Mouse (Mus musculus): ENCODE data around the gene Stt3b. TPM values are rescaled to one million over a fixed set of nuclear protein-coding genes. Genes with fewer than 3 reads are reported as not detected.
A peak's percentile ranks its signal among the peaks of the same experiment; 100 is the strongest.

The Stt3b gene
- polyA plus RNA-seq, 1 experiment from 2014 or later, result 94.0 TPM

DNA sequence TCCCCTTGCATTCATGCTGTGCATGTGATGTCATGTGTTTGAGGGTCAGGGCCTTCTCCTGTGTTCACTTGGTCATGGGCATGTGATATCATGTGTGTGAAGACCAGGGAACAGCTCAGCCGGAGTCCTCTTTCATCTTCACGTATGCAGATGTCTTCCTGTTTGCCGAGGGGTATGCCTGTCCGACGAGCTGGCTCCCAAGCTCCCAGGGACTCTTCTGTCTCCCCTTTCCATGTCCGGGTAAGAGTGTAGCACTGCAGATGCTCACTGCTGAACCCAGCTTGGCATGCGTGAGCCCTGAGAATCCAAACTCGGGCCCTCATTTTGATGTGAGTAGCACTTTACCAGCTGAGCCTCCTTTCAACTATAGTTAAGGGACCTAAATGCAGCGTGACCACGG, 13.4 kb upstream of the Stt3b start:
- no peak overlapping the region for H3K4me2 ChIP-seq (replicated peaks; ENCODE audit: low read depth, low read length)
- no peak overlapping the region for H3K9ac ChIP-seq (replicated peaks; ENCODE audit: low read depth, low read length)
- no peaks in the 10 kb centered on the region for H3K27me3 ChIP-seq (ENCODE audit: control insufficient read depth, insufficient read depth, low read length)
- H3K4me3 ChIP-seq (ENCODE audit: low read depth, low read length), result no peak overlapping the region
- 44% methylated on average over 10 of the region's 10 CpGs for WGBS
- H3K27ac ChIP-seq (ENCODE audit: low read length), result no peak overlapping the region
- H3K9me3 ChIP-seq (ENCODE audit: control insufficient read depth, low read depth, low read length), result no peaks in the 10 kb centered on the region
- no peak for ATAC-seq (ENCODE audit: insufficient number of reproducible peaks, insufficient read depth, low FRiP score, low read depth)
- H3K36me3 ChIP-seq (ENCODE audit: control insufficient read depth, insufficient read depth, low read length), result no peaks in the 10 kb centered on the region
- no peaks in the 10 kb centered on the region for H3K4me1 ChIP-seq (ENCODE audit: control insufficient read depth, insufficient read depth, low read length)

DNA sequence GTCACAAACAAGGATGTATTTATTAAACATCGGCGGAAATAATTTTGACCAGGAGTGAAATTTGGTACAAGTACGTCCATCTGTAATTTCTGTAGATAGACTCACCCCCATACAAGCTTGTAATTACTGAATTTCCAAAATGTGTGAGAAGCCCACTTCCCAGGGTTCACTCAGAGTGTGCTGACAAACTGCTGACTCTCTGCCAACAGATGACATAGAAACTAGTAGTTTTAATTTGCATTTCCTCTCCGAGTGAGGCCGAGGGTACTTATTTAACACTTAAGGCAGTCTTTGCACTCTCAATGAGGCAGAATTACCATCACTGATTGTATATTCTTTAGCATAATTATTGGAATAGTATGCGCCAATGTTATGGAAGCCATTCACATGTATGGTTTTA, 12.2 kb upstream of the Stt3b start:
- H3K36me3 ChIP-seq (ENCODE audit: control insufficient read depth, insufficient read depth, low read length), result no peaks in the 10 kb centered on the region
- no peak overlapping the region for H3K4me3 ChIP-seq (ENCODE audit: low read depth, low read length)
- H3K4me2 ChIP-seq (replicated peaks; ENCODE audit: low read depth, low read length), result no peak overlapping the region

DNA sequence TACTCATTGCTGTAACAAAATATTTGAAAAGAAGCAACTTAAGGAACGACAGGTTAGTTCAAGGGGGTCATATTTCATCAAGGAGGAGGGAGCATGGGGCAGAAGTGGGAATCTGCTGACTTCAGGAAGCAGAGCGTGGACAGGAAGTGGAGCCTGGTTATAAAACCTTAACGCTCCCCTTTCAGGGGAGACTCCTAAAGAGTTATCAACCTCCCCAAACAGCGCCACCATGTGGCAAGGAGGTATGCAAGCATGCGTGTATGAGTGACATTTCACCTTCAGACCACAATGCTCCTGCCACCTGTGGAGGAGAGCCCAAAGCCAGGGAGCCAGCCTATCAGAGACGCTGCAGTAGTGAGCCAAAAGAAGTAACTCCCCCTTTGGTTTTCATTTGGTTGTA, 10.8 kb upstream of the Stt3b start:
- WGBS, result 72% methylated on average over 6 of the region's 6 CpGs
- Histone ChIP-seq H3K4me2 (replicated peaks; ENCODE audit: low read depth, low read length) (no peak overlapping the region), H3K27me3 (ENCODE audit: control insufficient read depth, insufficient read depth, low read length) (no peaks in the 10 kb centered on the region), H3K4me1 (ENCODE audit: control insufficient read depth, insufficient read depth, low read length) (no peaks in the 10 kb centered on the region), H3K9ac (replicated peaks; ENCODE audit: low read depth, low read length) (no peak overlapping the region), H3K4me3 (ENCODE audit: low read depth, low read length) (no peak overlapping the region), H3K36me3 (ENCODE audit: control insufficient read depth, insufficient read depth, low read length) (no peaks in the 10 kb centered on the region), H3K9me3 (ENCODE audit: control insufficient read depth, low read depth, low read length) (no peaks in the 10 kb centered on the region), H3K27ac (ENCODE audit: low read length) (no peak overlapping the region)
- ATAC-seq (ENCODE audit: insufficient number of reproducible peaks, insufficient read depth, low FRiP score, low read depth), result no peak

More for the DNA sequence above, 12.2 kb upstream of the Stt3b start:
- Histone ChIP-seq H3K27ac (ENCODE audit: low read length) (no peak overlapping the region), H3K4me1 (ENCODE audit: control insufficient read depth, insufficient read depth, low read length) (no peaks in the 10 kb centered on the region), H3K9ac (replicated peaks; ENCODE audit: low read depth, low read length) (no peak overlapping the region), H3K9me3 (ENCODE audit: control insufficient read depth, low read depth, low read length) (no peaks in the 10 kb centered on the region), H3K27me3 (ENCODE audit: control insufficient read depth, insufficient read depth, low read length) (no peaks in the 10 kb centered on the region)
- no peak for ATAC-seq (ENCODE audit: insufficient number of reproducible peaks, insufficient read depth, low FRiP score, low read depth)
- 88% methylated on average over 6 of the region's 6 CpGs for WGBS

DNA sequence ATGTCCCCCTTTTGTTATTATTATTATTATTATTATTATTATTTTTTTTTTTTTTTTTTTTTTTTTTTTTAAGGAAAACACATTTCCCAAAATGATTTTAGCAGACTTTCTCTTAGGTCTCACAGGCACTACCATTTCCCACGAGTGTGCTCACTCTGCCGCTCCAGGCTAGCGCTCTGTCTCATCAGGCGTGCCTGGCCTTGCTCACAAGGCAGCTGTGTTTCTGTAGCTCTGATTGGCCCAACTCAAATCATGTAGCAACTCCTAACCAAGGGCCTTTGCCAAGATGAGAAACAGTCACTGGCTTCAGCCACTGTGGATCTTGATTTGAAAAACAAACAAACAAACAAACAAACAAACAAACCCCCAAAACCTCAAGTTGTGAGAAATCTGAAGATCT, 9.9 kb upstream of the Stt3b start:
- Histone ChIP-seq H3K4me3 (ENCODE audit: low read depth, low read length) (no peak overlapping the region), H3K9me3 (ENCODE audit: control insufficient read depth, low read depth, low read length) (no peaks in the 10 kb centered on the region)

DNA sequence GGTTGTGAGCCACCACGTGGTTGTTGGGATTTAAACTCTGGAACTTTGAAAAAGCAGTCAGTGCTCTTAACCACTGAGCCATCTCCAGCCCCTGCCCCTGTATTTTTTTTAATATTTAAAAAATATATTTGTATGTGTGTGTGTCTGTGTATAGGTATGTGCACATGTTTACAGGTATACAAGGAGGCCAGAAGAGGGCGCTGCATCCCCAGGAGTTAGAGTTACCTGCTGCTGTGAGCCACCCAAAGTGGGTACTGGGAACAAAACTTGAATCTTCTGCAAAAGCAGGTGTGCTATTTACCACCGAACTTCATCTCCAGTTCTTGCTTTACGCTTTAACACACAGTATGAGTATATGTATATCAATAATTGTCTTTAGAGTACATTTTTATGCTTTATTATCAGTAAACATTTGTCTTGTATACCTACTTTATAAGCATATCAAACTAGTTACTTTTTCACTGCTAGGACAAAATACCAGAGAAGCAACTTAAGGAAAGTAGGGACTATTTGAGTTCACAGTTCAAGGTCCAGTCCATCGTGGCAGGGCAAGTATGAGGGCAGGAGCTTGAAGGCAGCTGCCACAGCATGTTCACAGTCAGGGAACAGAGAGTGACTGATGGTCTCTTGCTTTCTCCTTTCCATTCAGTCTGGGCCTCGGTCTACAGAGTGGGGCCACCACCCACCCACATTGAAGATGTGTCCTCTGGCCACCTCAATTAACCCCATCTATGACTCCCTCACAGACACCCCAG, 8.6 kb upstream of the Stt3b start:
- Histone ChIP-seq H3K4me1 (ENCODE audit: control insufficient read depth, insufficient read depth, low read length) (no peaks in the 10 kb centered on the region), H3K27ac (ENCODE audit: low read length) (no peak overlapping the region), H3K36me3 (ENCODE audit: control insufficient read depth, insufficient read depth, low read length) (no peaks in the 10 kb centered on the region), H3K4me3 (ENCODE audit: low read depth, low read length) (no peak overlapping the region), H3K4me2 (replicated peaks; ENCODE audit: low read depth, low read length) (no peak overlapping the region), H3K27me3 (ENCODE audit: control insufficient read depth, insufficient read depth, low read length) (no peaks in the 10 kb centered on the region), H3K9ac (replicated peaks; ENCODE audit: low read depth, low read length) (no peak overlapping the region), H3K9me3 (ENCODE audit: control insufficient read depth, low read depth, low read length) (no peaks in the 10 kb centered on the region)
- WGBS, result 76% methylated on average over 6 of the region's 6 CpGs
- ATAC-seq (ENCODE audit: insufficient number of reproducible peaks, insufficient read depth, low FRiP score, low read depth), result no peak

More for the DNA sequence above, 9.9 kb upstream of the Stt3b start:
- ATAC-seq (ENCODE audit: insufficient number of reproducible peaks, insufficient read depth, low FRiP score, low read depth), result no peak
- Histone ChIP-seq H3K4me1 (ENCODE audit: control insufficient read depth, insufficient read depth, low read length) (no peaks in the 10 kb centered on the region), H3K27ac (ENCODE audit: low read length) (no peak overlapping the region), H3K27me3 (ENCODE audit: control insufficient read depth, insufficient read depth, low read length) (no peaks in the 10 kb centered on the region), H3K36me3 (ENCODE audit: control insufficient read depth, insufficient read depth, low read length) (no peaks in the 10 kb centered on the region), H3K4me2 (replicated peaks; ENCODE audit: low read depth, low read length) (no peak overlapping the region), H3K9ac (replicated peaks; ENCODE audit: low read depth, low read length) (no peak overlapping the region)
- 72% methylated on average over 4 of the region's 4 CpGs for WGBS

DNA sequence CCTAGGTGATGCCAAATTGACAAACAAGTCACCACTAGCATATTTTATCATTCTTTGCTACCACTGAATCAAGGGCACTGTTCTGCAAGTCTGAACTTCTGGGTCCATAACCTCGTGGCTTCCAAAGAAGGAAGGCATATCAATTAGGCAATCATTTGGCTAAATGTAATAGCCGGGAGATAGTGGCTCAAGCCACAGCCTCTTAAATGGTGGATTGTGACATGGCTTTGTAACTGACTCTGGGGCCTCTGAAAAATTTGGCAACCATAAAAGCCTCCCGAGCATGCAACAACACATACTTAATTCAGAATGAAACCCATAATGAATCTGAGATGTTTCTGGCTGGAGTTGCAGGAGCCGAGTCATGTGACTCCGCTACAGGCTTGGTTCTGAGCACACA, 6.8 kb upstream of the Stt3b start:
- 93% methylated on average over 5 of the region's 5 CpGs for WGBS
- H3K9me3 ChIP-seq (ENCODE audit: control insufficient read depth, low read depth, low read length), result no peaks in the 10 kb centered on the region
- H3K4me2 ChIP-seq (replicated peaks; ENCODE audit: low read depth, low read length), result no peak overlapping the region
- H3K36me3 ChIP-seq (ENCODE audit: control insufficient read depth, insufficient read depth, low read length), result no peaks in the 10 kb centered on the region
- no peaks in the 10 kb centered on the region for H3K4me1 ChIP-seq (ENCODE audit: control insufficient read depth, insufficient read depth, low read length)
- no peak for ATAC-seq (ENCODE audit: insufficient number of reproducible peaks, insufficient read depth, low FRiP score, low read depth)
- no peaks in the 10 kb centered on the region for H3K27me3 ChIP-seq (ENCODE audit: control insufficient read depth, insufficient read depth, low read length)
- H3K4me3 ChIP-seq (ENCODE audit: low read depth, low read length), result no peak overlapping the region
- H3K9ac ChIP-seq (replicated peaks; ENCODE audit: low read depth, low read length), result no peak overlapping the region
- H3K27ac ChIP-seq (ENCODE audit: low read length), result no peak overlapping the region

DNA sequence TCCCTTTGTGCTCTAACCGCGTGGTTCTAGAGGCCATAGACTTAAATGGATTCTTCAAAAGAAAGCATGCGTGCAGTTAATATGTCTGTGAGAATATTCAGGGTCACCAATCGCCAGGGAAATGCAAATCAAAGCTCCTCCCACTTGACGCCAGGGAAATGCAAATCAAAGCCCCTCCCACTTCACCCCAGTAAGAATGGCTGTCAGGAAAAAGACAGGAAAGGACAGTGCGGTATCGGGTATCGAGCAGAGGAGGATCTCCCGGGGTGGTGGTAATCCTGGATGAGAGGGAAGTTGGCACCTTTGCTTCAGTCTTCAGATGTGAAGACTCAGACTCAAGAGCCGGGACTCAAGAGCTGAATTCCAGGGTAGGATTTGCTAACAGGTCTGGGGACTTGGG, 4.3 kb upstream of the Stt3b start:
- no peak for ATAC-seq (ENCODE audit: insufficient number of reproducible peaks, insufficient read depth, low FRiP score, low read depth)
- no peak overlapping the region for H3K9ac ChIP-seq (replicated peaks; ENCODE audit: low read depth, low read length)
- H3K27me3 ChIP-seq (ENCODE audit: control insufficient read depth, insufficient read depth, low read length), result no peaks in the 10 kb centered on the region
- peak overlapping the region; percentile 24 for H3K4me2 ChIP-seq (replicated peaks; ENCODE audit: low read depth, low read length)
- H3K4me3 ChIP-seq (ENCODE audit: low read depth, low read length), result no peak overlapping the region
- H3K27ac ChIP-seq (ENCODE audit: low read length), result no peak overlapping the region
- H3K36me3 ChIP-seq (ENCODE audit: control insufficient read depth, insufficient read depth, low read length), result no peaks in the 10 kb centered on the region
- no peaks in the 10 kb centered on the region for H3K9me3 ChIP-seq (ENCODE audit: control insufficient read depth, low read depth, low read length)
- H3K4me1 ChIP-seq (ENCODE audit: control insufficient read depth, insufficient read depth, low read length), result no peaks in the 10 kb centered on the region
- WGBS, result 10% methylated on average over 10 of the region's 10 CpGs

DNA sequence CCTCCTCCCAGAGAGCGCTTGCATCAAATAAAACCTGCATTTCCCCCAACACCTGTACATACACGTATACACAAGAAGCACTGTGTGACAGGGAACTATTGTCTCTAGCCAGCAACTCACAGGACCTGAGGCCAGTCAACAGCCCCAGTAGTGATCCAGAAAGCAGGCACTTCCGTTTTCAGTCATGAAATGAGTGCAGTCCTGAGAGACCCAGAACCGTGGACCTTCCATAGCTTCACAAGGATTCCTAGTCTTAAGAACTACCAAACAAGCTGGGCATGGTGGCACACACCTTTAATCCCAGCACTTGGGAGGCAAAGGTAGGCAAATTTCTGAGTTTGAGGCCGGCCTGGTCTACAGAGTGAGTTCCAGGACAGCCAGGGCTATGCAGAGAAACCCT, 3.6 kb upstream of the Stt3b start:
- no peak overlapping the region for H3K4me3 ChIP-seq (ENCODE audit: low read depth, low read length)
- ATAC-seq (ENCODE audit: insufficient number of reproducible peaks, insufficient read depth, low FRiP score, low read depth), result no peak
- H3K9ac ChIP-seq (replicated peaks; ENCODE audit: low read depth, low read length), result no peak overlapping the region
- H3K36me3 ChIP-seq (ENCODE audit: control insufficient read depth, insufficient read depth, low read length), result no peaks in the 10 kb centered on the region
- whole genome bisulfite sequencing, result 83% methylated on average over 5 of the region's 5 CpGs
- H3K4me1 ChIP-seq (ENCODE audit: control insufficient read depth, insufficient read depth, low read length), result no peaks in the 10 kb centered on the region
- H3K4me2 ChIP-seq (replicated peaks; ENCODE audit: low read depth, low read length), result no peak overlapping the region
- no peaks in the 10 kb centered on the region for H3K27me3 ChIP-seq (ENCODE audit: control insufficient read depth, insufficient read depth, low read length)
- H3K27ac ChIP-seq (ENCODE audit: low read length), result no peak overlapping the region
- H3K9me3 ChIP-seq (ENCODE audit: control insufficient read depth, low read depth, low read length), result no peaks in the 10 kb centered on the region

DNA sequence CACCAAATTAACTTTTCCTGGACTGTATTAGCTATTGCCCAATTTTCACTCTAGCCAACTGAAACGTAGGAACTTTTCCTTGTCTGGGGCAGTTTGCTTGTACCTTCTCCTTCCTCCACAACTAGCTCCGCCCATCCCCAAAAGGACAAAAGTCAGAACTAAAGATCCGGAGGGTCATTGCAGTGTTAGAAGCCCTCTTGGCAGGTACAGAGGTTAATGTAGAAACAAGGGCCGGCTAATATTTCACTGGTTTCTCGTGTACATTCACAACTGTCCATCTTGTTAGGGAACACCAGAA, 951 bp upstream of the Stt3b start:
- peak overlapping the region; percentile 66 for H3K4me3 ChIP-seq (ENCODE audit: low read depth, low read length)
- H3K27ac ChIP-seq (ENCODE audit: low read length), result peak overlapping the region; percentile 96
- H3K27me3 ChIP-seq (ENCODE audit: control insufficient read depth, insufficient read depth, low read length), result no peaks in the 10 kb centered on the region
- no peak for ATAC-seq (ENCODE audit: insufficient number of reproducible peaks, insufficient read depth, low FRiP score, low read depth)
- peaks cover 14% of the 10 kb centered on the region for H3K4me1 ChIP-seq (ENCODE audit: control insufficient read depth, insufficient read depth, low read length)
- H3K9me3 ChIP-seq (ENCODE audit: control insufficient read depth, low read depth, low read length), result no peaks in the 10 kb centered on the region
- WGBS, result 2% methylated on average over 5 of the region's 5 CpGs
- H3K9ac ChIP-seq (replicated peaks; ENCODE audit: low read depth, low read length), result peak overlapping the region; percentile 72; the same call in 1 of the 2 replicates
- peak overlapping the region; percentile 42 for H3K4me2 ChIP-seq (replicated peaks; ENCODE audit: low read depth, low read length)
- no peaks in the 10 kb centered on the region for H3K36me3 ChIP-seq (ENCODE audit: control insufficient read depth, insufficient read depth, low read length)

Data from stomach, embryonic 14.5 days (tissue).